In genomic region chr8:70286737-70287136, GRCm38 (mm10) we compare ENCODE assay signal across 12 mouse cellular contexts. TPM values are rescaled to one million over a fixed set of nuclear protein-coding genes. Genes with fewer than 3 reads are reported as not detected.
DNase-seq lines count a peak whose midpoint lies in the region; ATAC-seq and TF ChIP-seq lines count a peak whose summit lies in the region.
"Had no signal": no experiment of that assay in that cellular context is flagged by ENCODE, and none has a peak within 500 bp of the region (broad histone marks: within the 10 kb centered on the region; RNA-seq: fewer than 3 reads in every experiment).

No protein-coding gene starts in this region.

- no peak for TF ChIP-seq POLR2A in cortical plate, adult 2 months (IDR thresholded peaks at IDR 0.05; ENCODE audit: extremely low read depth, insufficient read depth, low read length)

- no peak overlapping the region for H3K9ac ChIP-seq in forebrain, postnatal 0 days
- H3K9ac ChIP-seq in forebrain, embryonic 13.5 days: no peak overlapping the region
- H3K9ac ChIP-seq in midbrain, postnatal 0 days (replicated peaks; ENCODE audit: low read length, poor library complexity, severe bottlenecking): no peak overlapping the region
- H3K9ac ChIP-seq: heart, embryonic 13.5 days; limb, embryonic 13.5 days had no signal

- WGBS in forebrain, postnatal 0 days: 90% methylated on average over 8 of the region's 8 CpGs
- 91% methylated on average over 8 of the region's 8 CpGs for WGBS in forebrain, embryonic 13.5 days
- 90% methylated on average over 8 of the region's 8 CpGs for WGBS in midbrain, postnatal 0 days
- WGBS in midbrain, embryonic 10.5 days: 90% methylated on average over 8 of the region's 8 CpGs

- no peaks in the 10 kb centered on the region for H3K9me3 ChIP-seq in forebrain, postnatal 0 days (ENCODE audit: low read length)
- peaks cover 6% of the 10 kb centered on the region for H3K9me3 ChIP-seq in forebrain, embryonic 13.5 days (replicated peaks)
- H3K9me3 ChIP-seq in midbrain, postnatal 0 days (ENCODE audit: low read length): no peaks in the 10 kb centered on the region
- H3K9me3 ChIP-seq in midbrain, embryonic 10.5 days (replicated peaks): peaks cover 14% of the 10 kb centered on the region
- H3K9me3 ChIP-seq: megakaryocyte, embryonic 14.5 days had no signal

- H3K4me2 ChIP-seq in forebrain, postnatal 0 days (ENCODE audit: low read depth): no peak overlapping the region
- H3K4me2 ChIP-seq in forebrain, embryonic 13.5 days: no peak overlapping the region
- no peak overlapping the region for H3K4me2 ChIP-seq in midbrain, postnatal 0 days (ENCODE audit: low read depth, low read length, poor library complexity, severe bottlenecking)
- H3K4me2 ChIP-seq: heart, embryonic 13.5 days; limb, embryonic 13.5 days had no signal

- H3K36me3 ChIP-seq in forebrain, postnatal 0 days (ENCODE audit: insufficient read depth): peaks cover 27% of the 10 kb centered on the region
- peaks cover 71% of the 10 kb centered on the region for H3K36me3 ChIP-seq in forebrain, embryonic 13.5 days (ENCODE audit: poor library complexity, severe bottlenecking)
- peaks cover 11% of the 10 kb centered on the region for H3K36me3 ChIP-seq in midbrain, postnatal 0 days (ENCODE audit: insufficient read depth, low read length)
- H3K36me3 ChIP-seq in midbrain, embryonic 10.5 days: peaks cover 75% of the 10 kb centered on the region

- H3K27me3 ChIP-seq in forebrain, postnatal 0 days (ENCODE audit: insufficient read depth, low read length): no peaks in the 10 kb centered on the region
- H3K27me3 ChIP-seq in forebrain, embryonic 13.5 days: no peaks in the 10 kb centered on the region
- H3K27me3 ChIP-seq in midbrain, postnatal 0 days (ENCODE audit: insufficient read depth, low read length): no peaks in the 10 kb centered on the region
- no peaks in the 10 kb centered on the region for H3K27me3 ChIP-seq in midbrain, embryonic 10.5 days (ENCODE audit: low read depth, poor library complexity, severe bottlenecking)
- H3K27me3 ChIP-seq: heart, embryonic 13.5 days; limb, embryonic 13.5 days; megakaryocyte, embryonic 14.5 days had no signal

- TF ChIP-seq CTCF in forebrain, postnatal 0 days (IDR thresholded peaks at IDR 0.05; ENCODE audit: low read depth): peak; percentile 34
- peak; percentile 32 for TF ChIP-seq CTCF in midbrain, postnatal 0 days (IDR thresholded peaks at IDR 0.05)
- TF ChIP-seq CTCF in cortical plate, adult 2 months (IDR thresholded peaks at IDR 0.05; ENCODE audit: extremely low read depth, insufficient read depth, low read length): peak; percentile 1; the same call in 1 of the 2 replicates

- H3K4me3 ChIP-seq in forebrain, postnatal 0 days (ENCODE audit: low read depth, low read length): no peak overlapping the region
- no peak overlapping the region for H3K4me3 ChIP-seq in forebrain, embryonic 13.5 days
- H3K4me3 ChIP-seq in midbrain, postnatal 0 days (ENCODE audit: low read depth, low read length): no peak overlapping the region
- no peak overlapping the region for H3K4me3 ChIP-seq in midbrain, embryonic 10.5 days
- H3K4me3 ChIP-seq in cortical plate, adult 2 months (ENCODE audit: insufficient read depth, low read length): no peak overlapping the region
- H3K4me3 ChIP-seq: heart, embryonic 13.5 days; limb, embryonic 13.5 days; megakaryocyte, embryonic 14.5 days had no signal

- no peak for DNase-seq in forebrain, postnatal 0 days
- no peak for DNase-seq in midbrain, postnatal 0 days (ENCODE audit: low spot score)
- no peak for DNase-seq in midbrain, embryonic 10.5 days (ENCODE audit: low spot score)
- peak; percentile 64 for DNase-seq in thymus, postnatal 4 days
- DNase-seq in retina, postnatal 1 day: no peak
- DNase-seq in left cerebral cortex, adult 11 months (ENCODE audit: low spot score): no peak
- DNase-seq: adrenal gland, postnatal 10 days had no signal

- no peak overlapping the region for H3K27ac ChIP-seq in forebrain, postnatal 0 days (ENCODE audit: low read depth, low read length)
- no peak overlapping the region for H3K27ac ChIP-seq in forebrain, embryonic 13.5 days
- H3K27ac ChIP-seq in midbrain, postnatal 0 days (ENCODE audit: low read depth, low read length): no peak overlapping the region
- H3K27ac ChIP-seq in midbrain, embryonic 10.5 days (replicated peaks): no peak overlapping the region
- no peak overlapping the region for H3K27ac ChIP-seq in cortical plate, adult 2 months (ENCODE audit: insufficient read depth, low read length)
- H3K27ac ChIP-seq: heart, embryonic 13.5 days; limb, embryonic 13.5 days had no signal

- no peak for ATAC-seq in forebrain, postnatal 0 days
- ATAC-seq in forebrain, embryonic 13.5 days: no peak
- ATAC-seq in midbrain, postnatal 0 days (ENCODE audit: low FRiP score): no peak

- no peaks in the 10 kb centered on the region for H3K4me1 ChIP-seq in forebrain, postnatal 0 days (ENCODE audit: insufficient read depth)
- H3K4me1 ChIP-seq in forebrain, embryonic 13.5 days: peaks cover 19% of the 10 kb centered on the region
- no peaks in the 10 kb centered on the region for H3K4me1 ChIP-seq in midbrain, postnatal 0 days (ENCODE audit: insufficient read depth, low read length)
- H3K4me1 ChIP-seq in midbrain, embryonic 10.5 days: peaks cover 29% of the 10 kb centered on the region
- H3K4me1 ChIP-seq in cortical plate, adult 2 months (ENCODE audit: control insufficient read depth, insufficient read depth, low read length): 0 out of 2 replicates have a peak, but pooled peaks cover 1% of the 10 kb centered on the region

RNA-seq across cellular contexts. Expression of gene Homer3, which starts 4.1 kb away (rescaled TPM):
- total RNA-seq in forebrain, postnatal 0 days (2014; rRNA removed): 27.2 and 34.7 TPM in 2 replicates
- polyA plus RNA-seq in forebrain, postnatal 0 days (2015; fragmentation: Nextera tagmentation; extraction: Ambion mirVana): 20.2 and 23.9 TPM in 2 replicates
- 65.0 and 66.0 TPM in 2 replicates for polyA plus RNA-seq in forebrain, embryonic 13.5 days (2015; fragmentation: Nextera tagmentation; extraction: Ambion mirVana)
- total RNA-seq in midbrain, postnatal 0 days (2014; rRNA removed): 36.4 and 49.7 TPM in 2 replicates
- 13.8 and 18.3 TPM in 2 replicates for polyA plus RNA-seq in midbrain, postnatal 0 days (2015; fragmentation: Nextera tagmentation; extraction: Ambion mirVana)
- 102 and 111 TPM in 2 replicates for polyA plus RNA-seq in midbrain, embryonic 10.5 days (2016; fragmentation: Nextera tagmentation; extraction: Ambion mirVana)
- polyA plus RNA-seq in cortical plate, adult 2 months (2012; rRNA removed): 11.6 and 22.6 TPM in 2 replicates

RNA-seq across cellular contexts. Expression of gene Ddx49, which starts 15.6 kb away (rescaled TPM):
- 46.6 and 49.3 TPM in 2 replicates for total RNA-seq in forebrain, postnatal 0 days (2014; rRNA removed)
- polyA plus RNA-seq in forebrain, postnatal 0 days (2015; fragmentation: Nextera tagmentation; extraction: Ambion mirVana): 49.3 and 54.9 TPM in 2 replicates
- polyA plus RNA-seq in forebrain, embryonic 13.5 days (2015; fragmentation: Nextera tagmentation; extraction: Ambion mirVana): 52.4 and 53.7 TPM in 2 replicates
- 43.6 and 46.3 TPM in 2 replicates for total RNA-seq in midbrain, postnatal 0 days (2014; rRNA removed)
- polyA plus RNA-seq in midbrain, postnatal 0 days (2015; fragmentation: Nextera tagmentation; extraction: Ambion mirVana): 41.2 and 47.0 TPM in 2 replicates
- 56.4 and 57.4 TPM in 2 replicates for polyA plus RNA-seq in midbrain, embryonic 10.5 days (2016; fragmentation: Nextera tagmentation; extraction: Ambion mirVana)
- 48.4 and 52.2 TPM in 2 replicates for polyA plus RNA-seq in cortical plate, adult 2 months (2012; rRNA removed)

RNA-seq across cellular contexts. Expression of gene Cope, which starts 15.6 kb away (rescaled TPM):
- 86.6 and 110 TPM in 2 replicates for total RNA-seq in forebrain, postnatal 0 days (2014; rRNA removed)
- polyA plus RNA-seq in forebrain, postnatal 0 days (2015; fragmentation: Nextera tagmentation; extraction: Ambion mirVana): 259 and 296 TPM in 2 replicates
- 268 and 274 TPM in 2 replicates for polyA plus RNA-seq in forebrain, embryonic 13.5 days (2015; fragmentation: Nextera tagmentation; extraction: Ambion mirVana)
- total RNA-seq in midbrain, postnatal 0 days (2014; rRNA removed): 97.1 and 106 TPM in 2 replicates
- 264 and 291 TPM in 2 replicates for polyA plus RNA-seq in midbrain, postnatal 0 days (2015; fragmentation: Nextera tagmentation; extraction: Ambion mirVana)
- 308 and 311 TPM in 2 replicates for polyA plus RNA-seq in midbrain, embryonic 10.5 days (2016; fragmentation: Nextera tagmentation; extraction: Ambion mirVana)
- polyA plus RNA-seq in cortical plate, adult 2 months (2012; rRNA removed): 232 and 238 TPM in 2 replicates

RNA-seq across cellular contexts. Expression of gene Cers1, which starts 28.8 kb away (rescaled TPM):
- total RNA-seq in forebrain, postnatal 0 days (2014; rRNA removed): 52.5 and 58.4 TPM in 2 replicates
- polyA plus RNA-seq in forebrain, postnatal 0 days (2015; fragmentation: Nextera tagmentation; extraction: Ambion mirVana): 37.8 and 45.3 TPM in 2 replicates
- polyA plus RNA-seq in forebrain, embryonic 13.5 days (2015; fragmentation: Nextera tagmentation; extraction: Ambion mirVana): 18.2 and 20.1 TPM in 2 replicates
- 65.1 and 86.5 TPM in 2 replicates for total RNA-seq in midbrain, postnatal 0 days (2014; rRNA removed)
- polyA plus RNA-seq in midbrain, postnatal 0 days (2015; fragmentation: Nextera tagmentation; extraction: Ambion mirVana): 47.9 and 51.3 TPM in 2 replicates
- 4.6 and 5.3 TPM in 2 replicates for polyA plus RNA-seq in midbrain, embryonic 10.5 days (2016; fragmentation: Nextera tagmentation; extraction: Ambion mirVana)
- polyA plus RNA-seq in cortical plate, adult 2 months (2012; rRNA removed): 79.8 and 84.8 TPM in 2 replicates

RNA-seq across cellular contexts. Expression of gene Gdf1, which starts 42.9 kb away (rescaled TPM):
- total RNA-seq in forebrain, postnatal 0 days (2014; rRNA removed): 8.1 and 9.3 TPM in 2 replicates
- polyA plus RNA-seq in forebrain, postnatal 0 days (2015; fragmentation: Nextera tagmentation; extraction: Ambion mirVana): 6.2 and 8.0 TPM in 2 replicates
- polyA plus RNA-seq in forebrain, embryonic 13.5 days (2015; fragmentation: Nextera tagmentation; extraction: Ambion mirVana): 0.89 and 2.5 TPM in 2 replicates
- not detected in 2 replicates for total RNA-seq in midbrain, postnatal 0 days (2014; rRNA removed)
- 4.8 and 5.3 TPM in 2 replicates for polyA plus RNA-seq in midbrain, postnatal 0 days (2015; fragmentation: Nextera tagmentation; extraction: Ambion mirVana)
- polyA plus RNA-seq in midbrain, embryonic 10.5 days (2016; fragmentation: Nextera tagmentation; extraction: Ambion mirVana): 3.8 and 5.7 TPM in 2 replicates
- polyA plus RNA-seq in cortical plate, adult 2 months (2012; rRNA removed): 41.4 and 42.7 TPM in 2 replicates
